ENCODE assay signal across 10 mouse cellular contexts in genomic region chr6:86918058-86918835, GRCm38 (mm10).
DNase-seq lines count a peak whose midpoint lies in the region; ATAC-seq lines count a peak whose summit lies in the region.
"Had no signal": no experiment of that assay in that cellular context is flagged by ENCODE, and none has a peak within 500 bp of the region (broad histone marks: within the 10 kb centered on the region; RNA-seq: fewer than 3 reads in every experiment).

No protein-coding gene starts in this region.

- H3K27me3 ChIP-seq in heart, embryonic 13.5 days (replicated peaks), result no peaks in the 10 kb centered on the region
- H3K27me3 ChIP-seq: embryonic facial prominence, embryonic 12.5 days; liver, embryonic 15.5 days had no signal

- peak overlapping the region; percentile 81 for H3K27ac ChIP-seq in heart, embryonic 13.5 days (replicated peaks)
- H3K27ac ChIP-seq: embryonic facial prominence, embryonic 12.5 days; hindbrain, postnatal 0 days; liver, embryonic 15.5 days had no signal

- peaks cover 51% of the 10 kb centered on the region for H3K4me1 ChIP-seq in heart, embryonic 13.5 days
- H3K4me1 ChIP-seq: embryonic facial prominence, embryonic 12.5 days had no signal

- WGBS in heart, embryonic 13.5 days, result 28% methylated on average over 7 of the region's 7 CpGs

- no peaks in the 10 kb centered on the region for H3K9me3 ChIP-seq in heart, embryonic 13.5 days
- H3K9me3 ChIP-seq: embryonic facial prominence, embryonic 12.5 days; liver, embryonic 15.5 days had no signal

- peak overlapping the region; percentile 40 for H3K4me2 ChIP-seq in heart, embryonic 13.5 days
- H3K4me2 ChIP-seq: embryonic facial prominence, embryonic 12.5 days; liver, embryonic 15.5 days had no signal

- DNase-seq in right cerebral cortex, postnatal 14 days, result peak; percentile 13
- DNase-seq in right cerebral cortex, adult 2 months (ENCODE audit: low spot score in 2 of 2), result no peak
- peak; percentile 93 for DNase-seq in cerebellum, adult 9-10 months
- peak; percentile 20 for DNase-seq in lung, postnatal 25 days (ENCODE audit: low spot score)
- no peak for DNase-seq in frontal cortex, adult 2 months (ENCODE audit: extremely low spot score in 1 of 2, low spot score in 1 of 2)
- DNase-seq in left cerebral cortex, postnatal 36 days (ENCODE audit: low spot score in 2 of 2), result no peak

- no peak overlapping the region for H3K4me3 ChIP-seq in heart, embryonic 13.5 days
- H3K4me3 ChIP-seq: embryonic facial prominence, embryonic 12.5 days; liver, embryonic 15.5 days had no signal

- H3K36me3 ChIP-seq in heart, embryonic 13.5 days, result no peaks in the 10 kb centered on the region
- H3K36me3 ChIP-seq: embryonic facial prominence, embryonic 12.5 days; liver, embryonic 15.5 days had no signal

- no peak for ATAC-seq in heart, embryonic 13.5 days (ENCODE audit: extremely low read depth, insufficient number of reproducible peaks, low FRiP score, low TSS enrichment)
- ATAC-seq: hindbrain, postnatal 0 days had no signal

- peak overlapping the region; percentile 15 for H3K9ac ChIP-seq in heart, embryonic 13.5 days
- H3K9ac ChIP-seq: embryonic facial prominence, embryonic 12.5 days; liver, embryonic 15.5 days had no signal

- intact Hi-C loops in left cerebral cortex, postnatal 36 days (cut with DNase I), result loop anchor here (2.0 to 5.0 kb wide), 2 partner anchors 69 to 171 kb away; partner anchors contain the start of gene Aak1

Comparison
In these comparisons a context has a peak if more than half of its experiments do, and no peak if none do; other contexts are left out.
1. DNase-seq: peak in right cerebral cortex, postnatal 14 days (single experiment), cerebellum, adult 9-10 months (single experiment) and lung, postnatal 25 days (single experiment); none in right cerebral cortex, adult 2 months (0 of 2), frontal cortex, adult 2 months (0 of 2) and left cerebral cortex, postnatal 36 days (0 of 2).